Mouse (Mus musculus): ENCODE results near the gene Adh6a. TPM values are rescaled to one million over a fixed set of nuclear protein-coding genes. Genes with fewer than 3 reads are reported as not detected.

Adh6a gene
- polyA plus RNA-seq, 1 experiment from 2014 or later: not detected

- no peak overlapping the region for H3K9ac ChIP-seq (replicated peaks)
- no peak overlapping the region for H3K4me2 ChIP-seq (ENCODE audit: low read depth, low read length)
- DNase-seq (no peak), ATAC-seq (no peak)
- H3K27ac ChIP-seq (ENCODE audit: low read depth): no peak overlapping the region
- H3K9me3 ChIP-seq (ENCODE audit: low read length): no peaks in the 10 kb centered on the region
- TF ChIP-seq EP300 (IDR thresholded peaks at IDR 0.05; ENCODE audit: low read depth) (no peak), CTCF (IDR thresholded peaks at IDR 0.05; ENCODE audit: low read depth) (no peak)
- 92% methylated on average over 1 of the region's 1 CpGs for WGBS (ENCODE audit: insufficient replicate concordance)
- peaks cover 3% of the 10 kb centered on the region; the same call in 1 of the 2 replicates for H3K4me1 ChIP-seq (ENCODE audit: insufficient read depth)
- no peaks in the 10 kb centered on the region for H3K27me3 ChIP-seq (ENCODE audit: insufficient read depth, low read length)
- no peak overlapping the region for H3K4me3 ChIP-seq (ENCODE audit: low read depth, low read length)
- H3K36me3 ChIP-seq (replicated peaks; ENCODE audit: insufficient read depth, low read length): peaks cover 28% of the 10 kb centered on the region
Observed at GRCm38 (mm10) chr3:138283831-138284230, 29.3 kb upstream of the Adh6a start.

- H3K36me3 ChIP-seq (replicated peaks; ENCODE audit: insufficient read depth, low read length): peaks cover 31% of the 10 kb centered on the region
- 84% methylated on average over 7 of the region's 7 CpGs for WGBS (ENCODE audit: insufficient replicate concordance)
- TF ChIP-seq CTCF (IDR thresholded peaks at IDR 0.05; ENCODE audit: low read depth) (no peak), EP300 (IDR thresholded peaks at IDR 0.05; ENCODE audit: low read depth) (no peak)
- H3K9ac ChIP-seq (replicated peaks): no peak overlapping the region
- no peak for ATAC-seq
- no peak overlapping the region for H3K4me2 ChIP-seq (ENCODE audit: low read depth, low read length)
- no peak overlapping the region for H3K27ac ChIP-seq (ENCODE audit: low read depth)
- H3K27me3 ChIP-seq (ENCODE audit: insufficient read depth, low read length): no peaks in the 10 kb centered on the region
- H3K4me3 ChIP-seq (ENCODE audit: low read depth, low read length): no peak overlapping the region
- DNase-seq: no peak
- H3K4me1 ChIP-seq (ENCODE audit: insufficient read depth): no peaks in the 10 kb centered on the region
- H3K9me3 ChIP-seq (ENCODE audit: low read length): no peaks in the 10 kb centered on the region
Observed at GRCm38 (mm10) chr3:138285986-138286385, 27.1 kb upstream of the Adh6a start.

- no peaks in the 10 kb centered on the region for H3K4me1 ChIP-seq (ENCODE audit: insufficient read depth)
- DNase-seq (no peak), ATAC-seq (no peak)
- no peaks in the 10 kb centered on the region for H3K9me3 ChIP-seq (ENCODE audit: low read length)
- no peak overlapping the region for H3K4me2 ChIP-seq (ENCODE audit: low read depth, low read length)
- H3K36me3 ChIP-seq (replicated peaks; ENCODE audit: insufficient read depth, low read length): peaks cover 30% of the 10 kb centered on the region
- H3K27ac ChIP-seq (ENCODE audit: low read depth): no peak overlapping the region
- WGBS (ENCODE audit: insufficient replicate concordance): 73% methylated on average over 4 of the region's 4 CpGs
- H3K4me3 ChIP-seq (ENCODE audit: low read depth, low read length): no peak overlapping the region
- no peaks in the 10 kb centered on the region for H3K27me3 ChIP-seq (ENCODE audit: insufficient read depth, low read length)
- TF ChIP-seq CTCF (IDR thresholded peaks at IDR 0.05; ENCODE audit: low read depth) (no peak), EP300 (IDR thresholded peaks at IDR 0.05; ENCODE audit: low read depth) (no peak)
- no peak overlapping the region for H3K9ac ChIP-seq (replicated peaks)
Observed at GRCm38 (mm10) chr3:138287686-138288085, 25.4 kb upstream of the Adh6a start.

GRCm38 (mm10) chr3:138290672-138291071 lies 22.4 kb upstream of the Adh6a start:
- Histone ChIP-seq H3K27me3 (ENCODE audit: insufficient read depth, low read length) (no peaks in the 10 kb centered on the region), H3K36me3 (replicated peaks; ENCODE audit: insufficient read depth, low read length) (peaks cover 20% of the 10 kb centered on the region), H3K9ac (replicated peaks) (no peak overlapping the region), H3K4me1 (ENCODE audit: insufficient read depth) (no peaks in the 10 kb centered on the region), H3K27ac (ENCODE audit: low read depth) (no peak overlapping the region), H3K4me2 (ENCODE audit: low read depth, low read length) (no peak overlapping the region), H3K9me3 (ENCODE audit: low read length) (no peaks in the 10 kb centered on the region), H3K4me3 (ENCODE audit: low read depth, low read length) (no peak overlapping the region)
- no peak for ATAC-seq
- TF ChIP-seq EP300 (IDR thresholded peaks at IDR 0.05; ENCODE audit: low read depth): no peak
- TF ChIP-seq CTCF (IDR thresholded peaks at IDR 0.05; ENCODE audit: low read depth): no peak
- 66% methylated on average over 2 of the region's 2 CpGs for WGBS (ENCODE audit: insufficient replicate concordance)
- DNase-seq: no peak

GRCm38 (mm10) chr3:138291529-138292117 lies 21.5 kb upstream of the Adh6a start:
- DNase-seq (no peak), ATAC-seq (peak; percentile 13; the same call in 1 of the 2 replicates)
- Histone ChIP-seq H3K4me1 (ENCODE audit: insufficient read depth) (no peaks in the 10 kb centered on the region), H3K4me2 (ENCODE audit: low read depth, low read length) (no peak overlapping the region), H3K9ac (replicated peaks) (no peak overlapping the region), H3K27ac (ENCODE audit: low read depth) (no peak overlapping the region), H3K36me3 (replicated peaks; ENCODE audit: insufficient read depth, low read length) (peaks cover 15% of the 10 kb centered on the region), H3K27me3 (ENCODE audit: insufficient read depth, low read length) (no peaks in the 10 kb centered on the region), H3K9me3 (ENCODE audit: low read length) (no peaks in the 10 kb centered on the region), H3K4me3 (ENCODE audit: low read depth, low read length) (no peak overlapping the region)
- 83% methylated on average over 4 of the region's 4 CpGs for WGBS (ENCODE audit: insufficient replicate concordance)
- no peak for TF ChIP-seq CTCF (IDR thresholded peaks at IDR 0.05; ENCODE audit: low read depth)
- no peak for TF ChIP-seq EP300 (IDR thresholded peaks at IDR 0.05; ENCODE audit: low read depth)

GRCm38 (mm10) chr3:138293298-138293895 lies 19.7 kb upstream of the Adh6a start:
- TF ChIP-seq CTCF (IDR thresholded peaks at IDR 0.05; ENCODE audit: low read depth) (no peak), EP300 (IDR thresholded peaks at IDR 0.05; ENCODE audit: low read depth) (no peak)
- no peak for DNase-seq
- Histone ChIP-seq H3K9ac (replicated peaks) (no peak overlapping the region), H3K9me3 (ENCODE audit: low read length) (peaks cover 11% of the 10 kb centered on the region; the same call in 1 of the 2 replicates), H3K4me2 (ENCODE audit: low read depth, low read length) (no peak overlapping the region), H3K4me3 (ENCODE audit: low read depth, low read length) (no peak overlapping the region), H3K4me1 (ENCODE audit: insufficient read depth) (no peaks in the 10 kb centered on the region), H3K36me3 (replicated peaks; ENCODE audit: insufficient read depth, low read length) (peaks cover 12% of the 10 kb centered on the region), H3K27me3 (ENCODE audit: insufficient read depth, low read length) (no peaks in the 10 kb centered on the region), H3K27ac (ENCODE audit: low read depth) (no peak overlapping the region)
- no peak for ATAC-seq
- WGBS (ENCODE audit: insufficient replicate concordance): 76% methylated on average over 7 of the region's 7 CpGs
